Mouse (Mus musculus) kidney, embryonic 15.5 days (tissue): ENCODE data around the gene Efna5. TPM values are rescaled to one million over a fixed set of nuclear protein-coding genes. Genes with fewer than 3 reads are reported as not detected.

Experiments
- ATAC-seq: fragments of 200-750 bp; cut with Nextera tagmentation; replicated peaks from 2 replicates; pipeline ENCODE4 v1.8.0; 2017; ENCODE audit warnings: moderate TSS enrichment; ENCODE audit not compliant: low FRiP score
- H3K27ac ChIP-seq: fragments of 300-500 bp; sonication (generic); 2 replicates; pipeline ENCODE4 v1.5.1; 2015; ENCODE audit warnings: mild to moderate bottlenecking, inconsistent platforms
- H3K27me3 ChIP-seq: fragments of 300-500 bp; sonication (generic); 2 replicates; pipeline ENCODE4 v1.6.1; 2015; ENCODE audit warnings: inconsistent platforms
- H3K36me3 ChIP-seq: fragments of 300-500 bp; sonication (generic); 2 replicates; pipeline ENCODE4 v1.6.1; 2015; ENCODE audit warnings: inconsistent platforms
- H3K4me1 ChIP-seq: fragments of 300-500 bp; sonication (generic); 2 replicates; pipeline ENCODE4 v1.6.1; 2015; ENCODE audit warnings: inconsistent platforms
- H3K4me2 ChIP-seq: fragments of 300-500 bp; sonication (generic); 2 replicates; pipeline ENCODE4 v1.6.1; 2015; ENCODE audit warnings: moderate library complexity, mild to moderate bottlenecking, inconsistent platforms
- H3K4me3 ChIP-seq: fragments of 300-500 bp; sonication (generic); replicated peaks from 2 replicates; pipeline ENCODE4 v1.5.1; 2015; ENCODE audit warnings: mild to moderate bottlenecking, inconsistent platforms
- H3K9ac ChIP-seq: fragments of 300-500 bp; sonication (generic); 2 replicates; pipeline ENCODE4 v1.6.1; 2015; ENCODE audit warnings: mild to moderate bottlenecking, inconsistent platforms
- H3K9me3 ChIP-seq: fragments of 300-500 bp; sonication (generic); replicated peaks from 2 replicates; pipeline ENCODE4 v1.6.1; 2016; ENCODE audit warnings: inconsistent platforms
- WGBS: fragments of 180-500 bp; shearing (Covaris S2); methylation state at CpG from one replicate; pipeline ENCODE4 v1.1.7; 2015; ENCODE audit warnings: mixed read lengths; 5-methylcytosine and 5-hydroxymethylcytosine counted together
- polyA plus RNA-seq: library from polyadenylated mRNA; unstranded; fragments of >200 nt; fragmentation: Nextera tagmentation; extraction: Ambion mirVana; gene quantifications from 2 replicates; pipeline ENCODE4 v1.2.1, GENCODE M21; 2015

The Efna5 gene
- polyA plus RNA-seq, 1 experiment from 2014 or later = 33.7 TPM

- peak overlapping the region; percentile 59 for H3K4me2 ChIP-seq
- no peak overlapping the region for H3K27ac ChIP-seq
- no peaks in the 10 kb centered on the region for H3K36me3 ChIP-seq
- peaks cover 51% of the 10 kb centered on the region for H3K4me1 ChIP-seq
- no peaks in the 10 kb centered on the region for H3K27me3 ChIP-seq
- 21% methylated on average over 27 of the region's 27 CpGs for WGBS
- H3K9me3 ChIP-seq = no peaks in the 10 kb centered on the region
- H3K4me3 ChIP-seq = peak overlapping the region; percentile 37
- no peak overlapping the region for H3K9ac ChIP-seq
- peak; percentile 43 for ATAC-seq
These were observed 96.6 kb downstream of the Efna5 start for GRCm38 (mm10) chr17:62784274-62785171.

- H3K4me3 ChIP-seq = peak overlapping the region; percentile 37
- peaks cover 48% of the 10 kb centered on the region for H3K4me1 ChIP-seq
- H3K4me2 ChIP-seq = peak overlapping the region; percentile 59
- peak; percentile 72 for ATAC-seq
- WGBS = 14% methylated on average over 13 of the region's 13 CpGs
- no peak overlapping the region for H3K27ac ChIP-seq
- no peaks in the 10 kb centered on the region for H3K27me3 ChIP-seq
- H3K9me3 ChIP-seq = no peaks in the 10 kb centered on the region
- no peaks in the 10 kb centered on the region for H3K36me3 ChIP-seq
- H3K9ac ChIP-seq = no peak overlapping the region
These were observed 97.4 kb downstream of the Efna5 start for GRCm38 (mm10) chr17:62783524-62784273.

- 47% methylated on average over 13 of the region's 13 CpGs for WGBS
- H3K27me3 ChIP-seq = no peaks in the 10 kb centered on the region
- H3K4me1 ChIP-seq = peaks cover 47% of the 10 kb centered on the region
- no peaks in the 10 kb centered on the region for H3K36me3 ChIP-seq
- H3K4me3 ChIP-seq = no peak overlapping the region
- no peak overlapping the region for H3K27ac ChIP-seq
- no peaks in the 10 kb centered on the region for H3K9me3 ChIP-seq
- H3K4me2 ChIP-seq = no peak overlapping the region
- ATAC-seq = no peak
- no peak overlapping the region for H3K9ac ChIP-seq
These were observed 98.2 kb downstream of the Efna5 start for GRCm38 (mm10) chr17:62782826-62783404.

- H3K27me3 ChIP-seq = no peaks in the 10 kb centered on the region
- H3K9ac ChIP-seq = no peak overlapping the region
- no peaks in the 10 kb centered on the region for H3K36me3 ChIP-seq
- H3K9me3 ChIP-seq = no peaks in the 10 kb centered on the region
- ATAC-seq = no peak
- H3K4me3 ChIP-seq = no peak overlapping the region
- H3K4me2 ChIP-seq = no peak overlapping the region
- 77% methylated on average over 6 of the region's 6 CpGs for WGBS
- no peak overlapping the region for H3K27ac ChIP-seq
- peaks cover 46% of the 10 kb centered on the region for H3K4me1 ChIP-seq
These were observed 100.0 kb downstream of the Efna5 start for GRCm38 (mm10) chr17:62781120-62781519.

- H3K27me3 ChIP-seq = no peaks in the 10 kb centered on the region
- 50% methylated on average over 10 of the region's 10 CpGs for WGBS
- H3K4me1 ChIP-seq = peaks cover 31% of the 10 kb centered on the region
- no peaks in the 10 kb centered on the region for H3K36me3 ChIP-seq
- no peaks in the 10 kb centered on the region for H3K9me3 ChIP-seq
- H3K27ac ChIP-seq = no peak overlapping the region
- H3K4me2 ChIP-seq = no peak overlapping the region
- no peak for ATAC-seq
- no peak overlapping the region for H3K4me3 ChIP-seq
- H3K9ac ChIP-seq = no peak overlapping the region
These were observed 103.1 kb downstream of the Efna5 start for GRCm38 (mm10) chr17:62777858-62778564.

- no peak overlapping the region for H3K27ac ChIP-seq
- no peaks in the 10 kb centered on the region for H3K27me3 ChIP-seq
- no peaks in the 10 kb centered on the region for H3K36me3 ChIP-seq
- no peak overlapping the region for H3K9ac ChIP-seq
- WGBS = 72% methylated on average over 3 of the region's 3 CpGs
- no peak for ATAC-seq
- no peaks in the 10 kb centered on the region for H3K9me3 ChIP-seq
- peaks cover 28% of the 10 kb centered on the region for H3K4me1 ChIP-seq
- H3K4me3 ChIP-seq = no peak overlapping the region
- H3K4me2 ChIP-seq = no peak overlapping the region
These were observed 104.4 kb downstream of the Efna5 start for GRCm38 (mm10) chr17:62776710-62777109.

GRCm38 (mm10) chr17:62775976-62776375, 105.1 kb downstream of the Efna5 start:
- H3K36me3 ChIP-seq = no peaks in the 10 kb centered on the region
- peak; percentile 54; the same call in 1 of the 2 replicates for ATAC-seq
- peaks cover 26% of the 10 kb centered on the region for H3K4me1 ChIP-seq
- no peaks in the 10 kb centered on the region for H3K27me3 ChIP-seq
- H3K4me3 ChIP-seq = no peak overlapping the region
- no peak overlapping the region for H3K4me2 ChIP-seq
- H3K9ac ChIP-seq = no peak overlapping the region
- no peaks in the 10 kb centered on the region for H3K9me3 ChIP-seq
- no peak overlapping the region for H3K27ac ChIP-seq
- 21% methylated on average over 2 of the region's 2 CpGs for WGBS

- Histone ChIP-seq H3K9me3 (no peaks in the 10 kb centered on the region), H3K4me1 (peaks cover 26% of the 10 kb centered on the region), H3K27me3 (no peaks in the 10 kb centered on the region), H3K4me3 (no peak overlapping the region), H3K36me3 (no peaks in the 10 kb centered on the region), H3K9ac (no peak overlapping the region), H3K27ac (no peak overlapping the region), H3K4me2 (no peak overlapping the region)
- no peak for ATAC-seq
- 77% methylated on average over 5 of the region's 5 CpGs for WGBS
These were observed 105.7 kb downstream of the Efna5 start for GRCm38 (mm10) chr17:62775401-62775800.

- no peaks in the 10 kb centered on the region for H3K36me3 ChIP-seq
- WGBS = 73% methylated on average over 7 of the region's 7 CpGs
- no peaks in the 10 kb centered on the region for H3K27me3 ChIP-seq
- H3K4me2 ChIP-seq = no peak overlapping the region
- no peak for ATAC-seq
- H3K27ac ChIP-seq = no peak overlapping the region
- H3K4me1 ChIP-seq = peaks cover 26% of the 10 kb centered on the region
- H3K9ac ChIP-seq = no peak overlapping the region
- H3K4me3 ChIP-seq = no peak overlapping the region
- no peaks in the 10 kb centered on the region for H3K9me3 ChIP-seq
These were observed 106.4 kb downstream of the Efna5 start for GRCm38 (mm10) chr17:62774749-62775148.

GRCm38 (mm10) chr17:62766705-62767104, 114.4 kb downstream of the Efna5 start:
- Histone ChIP-seq H3K4me2 (no peak overlapping the region), H3K4me3 (no peak overlapping the region), H3K27me3 (no peaks in the 10 kb centered on the region), H3K9ac (no peak overlapping the region), H3K27ac (no peak overlapping the region), H3K36me3 (no peaks in the 10 kb centered on the region), H3K9me3 (no peaks in the 10 kb centered on the region), H3K4me1 (0 out of 2 replicates have a peak, but pooled peaks cover 4% of the 10 kb centered on the region)
- WGBS = 71% methylated on average over 4 of the region's 4 CpGs
- ATAC-seq = no peak

- Histone ChIP-seq H3K27me3 (no peaks in the 10 kb centered on the region), H3K36me3 (no peaks in the 10 kb centered on the region), H3K27ac (no peak overlapping the region), H3K4me3 (no peak overlapping the region), H3K9me3 (no peaks in the 10 kb centered on the region), H3K9ac (no peak overlapping the region), H3K4me2 (no peak overlapping the region), H3K4me1 (0 out of 2 replicates have a peak, but pooled peaks cover 4% of the 10 kb centered on the region)
- no peak for ATAC-seq
- WGBS = 52% methylated on average over 4 of the region's 4 CpGs
These were observed 116.0 kb downstream of the Efna5 start for GRCm38 (mm10) chr17:62765165-62765564.
